In genomic region chr5:30930121-30930520, GRCm38 (mm10) we compare ENCODE assay signal across 8 mouse cellular contexts. TPM values are rescaled to one million over a fixed set of nuclear protein-coding genes. Genes with fewer than 3 reads are reported as not detected.
DNase-seq lines count a peak whose midpoint lies in the region; ATAC-seq and TF ChIP-seq lines count a peak whose summit lies in the region.

No protein-coding gene starts in this region.

- 51% methylated on average over 4 of the region's 4 CpGs for WGBS in forebrain, embryonic 13.5 days
- WGBS in forebrain, embryonic 12.5 days = 52% methylated on average over 4 of the region's 4 CpGs
- 42% methylated on average over 4 of the region's 4 CpGs for WGBS in kidney, embryonic 14.5 days
- WGBS in limb, embryonic 14.5 days = 38% methylated on average over 4 of the region's 4 CpGs

- no peaks in the 10 kb centered on the region for H3K27me3 ChIP-seq in forebrain, embryonic 13.5 days
- H3K27me3 ChIP-seq in forebrain, embryonic 12.5 days = 0 out of 2 replicates have a peak, but pooled peaks cover 6% of the 10 kb centered on the region
- no peaks in the 10 kb centered on the region for H3K27me3 ChIP-seq in kidney, embryonic 14.5 days (ENCODE audit: control insufficient read depth, insufficient read depth, low read length)
- H3K27me3 ChIP-seq in limb, embryonic 14.5 days (ENCODE audit: control insufficient read depth, insufficient read depth, low read length) = no peaks in the 10 kb centered on the region

- H3K9ac ChIP-seq in forebrain, embryonic 13.5 days = 0 out of 2 replicates have a peak overlapping the region, but pooled peaks have one; percentile 16
- H3K9ac ChIP-seq in forebrain, embryonic 12.5 days = no peak overlapping the region
- H3K9ac ChIP-seq in kidney, embryonic 14.5 days (ENCODE audit: low read depth, low read length) = no peak overlapping the region
- no peak overlapping the region for H3K9ac ChIP-seq in limb, embryonic 14.5 days (ENCODE audit: low read depth, low read length, severe bottlenecking)

- no peak overlapping the region for H3K4me2 ChIP-seq in forebrain, embryonic 13.5 days
- H3K4me2 ChIP-seq in forebrain, embryonic 12.5 days = no peak overlapping the region
- no peak overlapping the region for H3K4me2 ChIP-seq in kidney, embryonic 14.5 days (replicated peaks; ENCODE audit: low read depth, low read length)
- no peak overlapping the region for H3K4me2 ChIP-seq in limb, embryonic 14.5 days (replicated peaks; ENCODE audit: low read depth, low read length, severe bottlenecking)

- H3K4me3 ChIP-seq in forebrain, embryonic 13.5 days = no peak overlapping the region
- H3K4me3 ChIP-seq in forebrain, embryonic 12.5 days (replicated peaks) = no peak overlapping the region
- no peak overlapping the region for H3K4me3 ChIP-seq in kidney, embryonic 14.5 days (ENCODE audit: low read length)
- H3K4me3 ChIP-seq in limb, embryonic 14.5 days (replicated peaks; ENCODE audit: low read length) = no peak overlapping the region

- no peak for TF ChIP-seq POLR2A in limb, embryonic 14.5 days (IDR thresholded peaks at IDR 0.05; ENCODE audit: borderline replicate concordance, extremely low read depth, insufficient read depth, insufficient read length)

- H3K4me1 ChIP-seq in forebrain, embryonic 13.5 days = 0 out of 2 replicates have a peak, but pooled peaks cover 3% of the 10 kb centered on the region
- no peaks in the 10 kb centered on the region for H3K4me1 ChIP-seq in forebrain, embryonic 12.5 days
- no peaks in the 10 kb centered on the region for H3K4me1 ChIP-seq in kidney, embryonic 14.5 days (ENCODE audit: control insufficient read depth, insufficient read depth, low read length)
- H3K4me1 ChIP-seq in limb, embryonic 14.5 days (ENCODE audit: control insufficient read depth, insufficient read depth, low read length) = no peaks in the 10 kb centered on the region

- peak; percentile 29; the same call in 1 of the 2 replicates for ATAC-seq in forebrain, embryonic 13.5 days
- ATAC-seq in forebrain, embryonic 12.5 days (ENCODE audit: low FRiP score) = no peak
- ATAC-seq in kidney, embryonic 14.5 days (ENCODE audit: low FRiP score, low TSS enrichment) = 0 out of 2 replicates have a peak, but pooled peaks have one; percentile 10
- ATAC-seq in limb, embryonic 14.5 days (ENCODE audit: low FRiP score, low read depth) = peak; percentile 51; the same call in 1 of the 2 replicates

- H3K36me3 ChIP-seq in forebrain, embryonic 13.5 days (ENCODE audit: poor library complexity, severe bottlenecking) = no peaks in the 10 kb centered on the region
- no peaks in the 10 kb centered on the region for H3K36me3 ChIP-seq in forebrain, embryonic 12.5 days (replicated peaks)
- H3K36me3 ChIP-seq in kidney, embryonic 14.5 days (ENCODE audit: control insufficient read depth, insufficient read depth, low read length) = no peaks in the 10 kb centered on the region
- H3K36me3 ChIP-seq in limb, embryonic 14.5 days (ENCODE audit: control insufficient read depth, insufficient read depth, low read length) = no peaks in the 10 kb centered on the region

- no peak overlapping the region for H3K27ac ChIP-seq in forebrain, embryonic 13.5 days
- H3K27ac ChIP-seq in forebrain, embryonic 12.5 days = no peak overlapping the region
- no peak overlapping the region for H3K27ac ChIP-seq in kidney, embryonic 14.5 days (ENCODE audit: low read depth, low read length)
- H3K27ac ChIP-seq in limb, embryonic 14.5 days (replicated peaks; ENCODE audit: low read depth, low read length) = no peak overlapping the region

- no peaks in the 10 kb centered on the region for H3K9me3 ChIP-seq in forebrain, embryonic 13.5 days (replicated peaks)
- H3K9me3 ChIP-seq in forebrain, embryonic 12.5 days = no peaks in the 10 kb centered on the region
- H3K9me3 ChIP-seq in kidney, embryonic 14.5 days (ENCODE audit: control insufficient read depth, low read length) = no peaks in the 10 kb centered on the region
- no peaks in the 10 kb centered on the region for H3K9me3 ChIP-seq in limb, embryonic 14.5 days (ENCODE audit: control insufficient read depth, low read length)

- peak; percentile 79 for DNase-seq in CD4-positive, CD25-positive, alpha-beta regulatory T cell, adult 2 months (ENCODE audit: low read depth, low spot score)
- peak; percentile 71 for DNase-seq in cerebellum, adult 11-12 months
- DNase-seq in frontal cortex, postnatal 25 days (ENCODE audit: low spot score in 2 of 2) = peak; percentile 76 to 78
- DNase-seq in limb, embryonic 14.5 days (ENCODE audit: low spot score) = peak; percentile 79
- DNase-seq in right cerebral cortex, adult 18-20 months = peak; percentile 72

RNA-seq across cellular contexts. Expression of gene Khk, which starts 8.9 kb away (rescaled TPM):
- 3.3 and 7.6 TPM in 2 replicates for polyA plus RNA-seq in forebrain, embryonic 13.5 days (2015; fragmentation: Nextera tagmentation; extraction: Ambion mirVana)
- 4.7 and 7.7 TPM in 2 replicates for polyA plus RNA-seq in forebrain, embryonic 12.5 days (2016; fragmentation: Nextera tagmentation; extraction: Ambion mirVana)
- polyA plus RNA-seq in kidney, embryonic 14.5 days (2014; fragmentation: Nextera tagmentation; extraction: Ambion mirVana) = 29.7 and 31.4 TPM in 2 replicates
- 29.5 and 37.8 TPM in 2 replicates for polyA plus RNA-seq in limb, embryonic 14.5 days (2012; rRNA removed)
- polyA plus RNA-seq in limb, embryonic 14.5 days (2014; fragmentation: Nextera tagmentation; extraction: Ambion mirVana) = 29.7 and 31.3 TPM in 2 replicates

RNA-seq across cellular contexts. Expression of gene Cgref1, which starts 15.3 kb away (rescaled TPM):
- polyA plus RNA-seq in forebrain, embryonic 13.5 days (2015; fragmentation: Nextera tagmentation; extraction: Ambion mirVana) = 9.2 and 10.1 TPM in 2 replicates
- polyA plus RNA-seq in forebrain, embryonic 12.5 days (2016; fragmentation: Nextera tagmentation; extraction: Ambion mirVana) = 6.4 and 7.3 TPM in 2 replicates
- 7.5 and 10.4 TPM in 2 replicates for polyA plus RNA-seq in kidney, embryonic 14.5 days (2014; fragmentation: Nextera tagmentation; extraction: Ambion mirVana)
- polyA plus RNA-seq in limb, embryonic 14.5 days (2012; rRNA removed) = 19.8 and 21.5 TPM in 2 replicates
- polyA plus RNA-seq in limb, embryonic 14.5 days (2014; fragmentation: Nextera tagmentation; extraction: Ambion mirVana) = 15.1 and 20.9 TPM in 2 replicates

RNA-seq across cellular contexts. Expression of gene Emilin1, which starts 16.9 kb away (rescaled TPM):
- polyA plus RNA-seq in forebrain, embryonic 13.5 days (2015; fragmentation: Nextera tagmentation; extraction: Ambion mirVana) = 10.3 and 15.7 TPM in 2 replicates
- 39.1 and 52.4 TPM in 2 replicates for polyA plus RNA-seq in forebrain, embryonic 12.5 days (2016; fragmentation: Nextera tagmentation; extraction: Ambion mirVana)
- 170 and 191 TPM in 2 replicates for polyA plus RNA-seq in kidney, embryonic 14.5 days (2014; fragmentation: Nextera tagmentation; extraction: Ambion mirVana)
- 222 and 268 TPM in 2 replicates for polyA plus RNA-seq in limb, embryonic 14.5 days (2012; rRNA removed)
- polyA plus RNA-seq in limb, embryonic 14.5 days (2014; fragmentation: Nextera tagmentation; extraction: Ambion mirVana) = 191 and 204 TPM in 2 replicates

RNA-seq across cellular contexts. Expression of gene Ost4, which starts 22.5 kb away (rescaled TPM):
- 325 and 333 TPM in 2 replicates for polyA plus RNA-seq in forebrain, embryonic 13.5 days (2015; fragmentation: Nextera tagmentation; extraction: Ambion mirVana)
- 302 and 315 TPM in 2 replicates for polyA plus RNA-seq in forebrain, embryonic 12.5 days (2016; fragmentation: Nextera tagmentation; extraction: Ambion mirVana)
- polyA plus RNA-seq in kidney, embryonic 14.5 days (2014; fragmentation: Nextera tagmentation; extraction: Ambion mirVana) = 500 and 653 TPM in 2 replicates
- polyA plus RNA-seq in limb, embryonic 14.5 days (2012; rRNA removed) = 364 and 388 TPM in 2 replicates
- 502 and 567 TPM in 2 replicates for polyA plus RNA-seq in limb, embryonic 14.5 days (2014; fragmentation: Nextera tagmentation; extraction: Ambion mirVana)

RNA-seq across cellular contexts. Expression of gene Preb, which starts 30.0 kb away (rescaled TPM):
- polyA plus RNA-seq in forebrain, embryonic 13.5 days (2015; fragmentation: Nextera tagmentation; extraction: Ambion mirVana) = 126 and 132 TPM in 2 replicates
- polyA plus RNA-seq in forebrain, embryonic 12.5 days (2016; fragmentation: Nextera tagmentation; extraction: Ambion mirVana) = 131 and 133 TPM in 2 replicates
- polyA plus RNA-seq in kidney, embryonic 14.5 days (2014; fragmentation: Nextera tagmentation; extraction: Ambion mirVana) = 97.6 and 99.5 TPM in 2 replicates
- 259 and 349 TPM in 2 replicates for polyA plus RNA-seq in limb, embryonic 14.5 days (2012; rRNA removed)
- polyA plus RNA-seq in limb, embryonic 14.5 days (2014; fragmentation: Nextera tagmentation; extraction: Ambion mirVana) = 91.1 and 98.9 TPM in 2 replicates
